Mouse (Mus musculus) frontal cortex, adult 2 months (tissue): ENCODE measurements around the gene Dock4. TPM values are rescaled to one million over a fixed set of nuclear protein-coding genes. Genes with fewer than 3 reads are reported as not detected.
"Not testable (repeated sequence)": the region's sequence is repeated elsewhere in the genome, so short reads cannot be mapped to it uniquely, and the experiment has no call there.

Source experiments
- DNase-seq, 2 experiments: peaks; one replicate each; pipeline ENCODE4 v3.0.0; 2022; ENCODE audit warnings: low spot score in 1 of 2; ENCODE audit errors: extremely low spot score in 1 of 2
- polyA plus RNA-seq: library from polyadenylated mRNA; depleted of rRNA; stranded (reverse); fragments of >200 nt; gene quantifications from 2 replicates; pipeline ENCODE4 v1.2.3, GENCODE M21; 2012; rRNA removed

Gene Dock4
- polyA plus RNA-seq, 1 experiment: 28.8 TPM

- no peak for DNase-seq
Measured at GRCm38 (mm10) chr12:40844324-40844723, 398.6 kb downstream of the Dock4 start.

- DNase-seq: no peak
Measured at GRCm38 (mm10) chr12:40854705-40855367, 409.1 kb downstream of the Dock4 start.

DNA sequence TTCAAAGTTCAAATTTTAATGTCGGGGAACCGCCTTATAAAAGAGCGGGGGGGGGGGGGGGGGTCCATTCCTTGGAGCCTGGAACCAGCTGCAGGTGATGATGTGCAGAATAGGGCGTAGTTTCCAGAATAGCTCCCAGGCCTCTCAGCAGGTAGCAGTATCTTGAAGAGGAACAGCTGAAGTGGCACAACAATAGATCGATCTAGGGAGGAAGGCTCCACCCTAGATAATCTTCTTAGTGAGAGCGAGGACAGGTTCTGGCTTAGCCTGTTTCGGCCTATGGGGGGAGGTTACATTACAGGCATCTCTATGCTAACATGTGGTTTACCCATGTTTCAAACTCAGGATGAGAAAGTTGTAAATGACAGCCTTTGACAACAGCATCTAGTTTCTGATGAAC, 411.7 kb downstream of the Dock4 start:
- no peak for DNase-seq

DNA sequence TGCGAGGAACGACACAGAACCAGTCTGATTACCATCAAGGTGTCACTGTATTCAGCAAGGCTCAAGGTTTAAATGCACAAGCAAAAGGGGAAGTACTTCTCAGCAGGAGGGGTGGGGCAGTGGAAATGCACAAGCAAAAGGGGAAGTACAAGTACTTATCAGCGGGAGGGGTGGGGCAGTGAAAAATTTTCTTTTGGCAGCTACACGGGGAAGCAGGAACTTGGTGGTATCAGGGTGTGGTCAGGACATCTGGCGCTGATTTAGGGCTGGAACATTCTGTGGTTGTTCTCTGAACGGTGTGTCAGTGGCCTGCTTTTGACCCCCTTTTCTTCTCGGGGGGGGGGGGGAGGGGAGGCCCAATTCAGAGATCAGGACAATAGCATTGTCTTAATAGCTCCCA, 413.0 kb downstream of the Dock4 start:
- not testable (repeated sequence) for DNase-seq

DNA sequence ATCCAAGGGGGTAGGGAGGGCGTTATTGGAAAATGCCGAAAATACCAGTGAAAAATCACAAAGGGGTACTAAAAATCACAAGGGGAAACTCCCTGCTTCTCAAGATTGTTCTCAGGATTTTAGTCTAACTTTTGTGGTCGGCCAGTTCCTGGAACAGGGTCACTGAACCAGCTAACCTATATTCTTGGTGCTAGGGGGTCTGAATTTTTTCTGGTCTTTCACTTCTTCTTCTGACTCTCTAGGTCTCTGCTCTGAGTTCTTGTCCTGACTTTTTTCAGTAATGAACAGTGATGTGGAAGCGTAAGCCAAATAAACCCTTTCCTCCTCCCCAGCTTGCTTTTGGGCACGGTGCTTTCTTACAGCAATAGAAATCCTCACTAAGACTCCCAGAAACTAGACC, 424.6 kb downstream of the Dock4 start:
- no peak for DNase-seq

GRCm38 (mm10) chr12:40872716-40873115, 427.0 kb downstream of the Dock4 start:
- no peak for DNase-seq

DNA sequence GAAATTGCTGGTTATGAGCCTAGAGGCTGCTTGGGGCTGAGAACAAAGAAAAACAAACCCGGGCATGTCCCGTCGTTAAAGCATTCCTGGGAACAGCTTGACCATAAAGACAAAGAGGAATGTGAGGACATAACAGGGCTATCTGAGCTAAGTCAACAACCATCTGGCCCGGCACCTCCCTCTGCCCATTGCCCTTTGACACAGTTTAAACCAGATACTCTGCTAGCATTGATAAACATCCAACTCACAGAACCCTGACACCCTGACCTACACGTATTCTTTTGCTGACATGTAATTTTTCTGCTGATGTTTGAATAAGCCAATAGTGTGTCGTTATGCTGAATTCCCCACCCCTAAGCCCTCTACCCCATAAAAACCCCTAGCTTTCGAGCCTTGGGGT, 427.5 kb downstream of the Dock4 start:
- DNase-seq: not testable (repeated sequence)

- DNase-seq: no peak
Measured at GRCm38 (mm10) chr12:40884976-40885375, 439.2 kb downstream of the Dock4 start.

DNA sequence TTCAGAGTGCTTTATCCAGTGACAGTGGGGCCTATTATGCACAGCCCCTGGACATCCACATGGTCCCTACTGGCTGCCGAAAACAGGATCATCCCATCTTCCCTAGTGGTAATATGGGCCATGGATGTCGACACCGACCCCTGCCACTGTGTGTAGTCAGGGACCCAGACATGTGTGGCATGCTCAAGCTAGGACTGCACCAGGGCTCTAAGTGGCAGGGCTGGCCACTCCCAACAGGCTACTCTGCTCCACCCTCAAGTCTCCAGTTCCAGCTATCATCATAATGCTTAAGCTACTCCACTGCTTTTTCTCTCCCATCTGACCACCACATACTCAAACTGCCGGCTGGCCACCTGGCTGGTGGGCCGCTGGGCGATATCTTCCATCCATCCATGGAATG, 439.6 kb downstream of the Dock4 start:
- no peak for DNase-seq

- DNase-seq: no peak
Measured at GRCm38 (mm10) chr12:40887496-40887895, 441.7 kb downstream of the Dock4 start.

DNA sequence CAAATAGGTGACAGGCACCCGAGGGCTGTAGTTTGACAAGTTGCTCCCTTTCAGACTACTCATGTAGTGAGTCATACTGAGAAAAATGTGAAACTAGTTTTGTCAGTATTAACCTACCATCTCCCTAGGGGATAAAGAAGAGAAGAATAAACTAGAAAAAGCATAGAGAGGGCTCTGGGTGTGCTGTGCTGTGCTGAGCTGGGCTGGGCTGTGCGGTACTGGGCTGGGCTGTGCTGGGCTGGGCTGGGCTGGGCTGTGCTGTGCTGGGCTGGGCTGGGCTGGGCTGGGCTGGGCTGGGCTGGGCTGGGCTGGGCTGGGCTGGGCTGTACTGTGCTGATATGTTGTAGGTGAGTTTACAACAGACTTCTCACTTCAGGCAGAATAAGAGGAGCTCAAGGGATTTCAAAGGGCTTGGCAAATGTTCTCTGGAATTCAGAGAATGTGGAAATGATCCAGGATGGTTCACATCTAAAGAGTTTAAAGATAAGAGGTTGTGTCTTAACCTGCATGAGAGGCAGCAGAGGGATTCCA, 442.6 kb downstream of the Dock4 start:
- DNase-seq: no peak

GRCm38 (mm10) chr12:40888829-40889228, 443.1 kb downstream of the Dock4 start:
- DNase-seq: no peak

DNA sequence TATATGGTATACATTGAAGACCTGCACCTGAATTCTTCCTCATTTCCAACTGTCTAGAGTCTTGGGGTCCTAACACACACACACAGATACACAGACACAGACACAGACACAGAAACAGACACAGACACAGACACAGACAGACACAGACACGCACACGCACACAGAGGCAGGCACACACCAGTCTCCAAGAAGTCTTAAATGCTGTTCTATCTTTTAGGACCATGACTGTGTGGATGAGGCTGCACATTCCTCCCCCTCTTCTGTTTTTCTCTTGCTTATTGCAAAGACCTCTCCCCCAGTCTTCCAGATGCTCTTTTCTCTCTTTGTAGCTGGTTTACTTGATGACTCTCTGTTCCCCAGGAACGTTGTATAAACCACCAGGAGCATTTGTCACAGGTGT, 443.8 kb downstream of the Dock4 start:
- DNase-seq: no peak

DNA sequence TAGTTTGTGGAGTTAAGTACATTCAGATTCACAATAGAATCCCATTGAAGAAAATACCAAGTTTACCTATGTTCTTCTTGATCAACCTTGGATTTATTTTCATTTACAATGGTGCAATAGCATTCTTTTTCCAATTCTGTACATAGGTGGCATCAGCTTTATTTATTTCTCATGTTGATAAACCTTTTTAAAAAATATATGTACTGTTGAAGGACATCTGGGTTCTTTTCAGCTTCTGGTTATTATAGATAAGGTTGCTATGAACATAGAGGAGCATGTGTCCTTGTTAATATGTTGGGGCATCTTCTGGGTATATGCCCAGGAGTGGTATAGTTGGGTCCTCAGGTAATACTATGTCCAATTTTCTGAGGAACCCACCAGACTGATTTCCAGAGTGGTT, 445.4 kb downstream of the Dock4 start:
- DNase-seq: no peak

- no peak for DNase-seq
Measured at GRCm38 (mm10) chr12:40893741-40894140, 448.0 kb downstream of the Dock4 start.

- no peak for DNase-seq
Measured at GRCm38 (mm10) chr12:40894695-40895094, 448.9 kb downstream of the Dock4 start.

Other genes starting within 250 kb of the Dock4 start
- gene Lsmem1, start 246.5 kb upstream of the Dock4 start, polyA plus RNA-seq: 2.1 TPM in 2 replicates
- gene Ifrd1, start 197.4 kb upstream of the Dock4 start, polyA plus RNA-seq: 50.8 and 72.4 TPM in 2 replicates
- gene Zfp277, start 50 bp upstream of the Dock4 start, polyA plus RNA-seq: 17.0 and 17.3 TPM in 2 replicates